ENCODE assay signal across 8 mouse cellular contexts in the genomic region with DNA sequence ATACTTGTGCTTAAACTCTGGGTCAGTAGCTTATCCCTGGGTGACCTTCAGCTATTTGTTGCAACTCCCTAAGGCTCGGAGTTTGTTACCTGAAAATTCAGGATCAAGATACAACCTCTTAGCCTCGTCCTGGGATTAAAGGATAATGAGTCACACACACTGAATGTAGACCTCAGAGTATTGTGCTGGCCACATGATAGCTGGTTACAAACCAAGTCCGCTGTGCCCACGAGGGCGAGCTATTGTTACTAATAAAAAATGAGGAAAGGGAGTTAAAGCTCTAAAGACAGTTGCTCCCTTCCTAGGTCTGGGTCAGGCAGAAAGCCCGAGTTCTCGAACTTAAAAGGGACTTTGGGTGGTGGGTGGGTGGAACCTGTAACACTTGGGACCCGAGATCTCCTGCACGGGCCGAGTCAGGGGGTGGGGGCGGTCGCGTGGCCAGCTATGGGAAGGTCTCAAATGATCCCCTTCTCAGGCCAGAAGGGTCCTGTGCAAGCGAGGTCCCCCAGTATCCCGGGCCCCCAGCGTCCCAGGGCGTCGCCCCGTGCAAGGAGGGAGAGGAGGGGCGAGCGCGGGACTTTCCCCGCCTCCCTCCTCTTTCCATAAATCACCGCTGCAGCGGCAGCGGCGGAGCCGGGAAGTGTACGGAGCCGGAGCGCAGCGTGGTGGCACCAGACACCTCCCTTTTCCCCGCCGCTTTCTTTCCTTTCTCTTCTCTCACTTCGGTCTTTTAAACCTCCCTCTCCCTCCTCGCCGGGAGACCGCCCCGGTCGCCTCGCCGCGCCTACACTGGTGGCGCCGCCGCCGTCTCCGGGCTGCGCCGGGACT. TPM values are rescaled to one million over a fixed set of nuclear protein-coding genes. Genes with fewer than 3 reads are reported as not detected.
DNase-seq lines count a peak whose midpoint lies in the region; TF ChIP-seq lines count a peak whose summit lies in the region.

A gene (plus strand): TSS at position 633 of the 828 bp plus-strand sequence.

- peaks cover 3% of the 10 kb centered on the region for H3K4me1 ChIP-seq in embryonic fibroblast, embryonic 13.5 days (ENCODE audit: control insufficient read depth, insufficient read depth, low read length)

- DNase-seq in right cerebral cortex, adult 18-20 months: peak; percentile 56
- no peak for DNase-seq in right cerebral cortex, postnatal 25 days
- peak; percentile 60 for DNase-seq in heart, adult 8-10 months (ENCODE audit: low spot score)
- peak; percentile 81 to 85 for DNase-seq in kidney, adult 8-10 months
- peak; percentile 49 for DNase-seq in liver
- no peak for DNase-seq in B cell, adult 2 months

- H3K36me3 ChIP-seq in myocyte (ENCODE audit: control insufficient read depth, insufficient read depth): no peaks in the 10 kb centered on the region

- peak within 1 kb of the TSS; percentile 85 for H3K4me2 ChIP-seq in myocyte (ENCODE audit: low read depth)

- no peak for TF ChIP-seq CTCF in embryonic fibroblast, embryonic 13.5 days (IDR thresholded peaks at IDR 0.05; ENCODE audit: borderline replicate concordance, insufficient read depth, low read length)

- H3K79me2 ChIP-seq in myocyte (ENCODE audit: control insufficient read depth, insufficient read depth): no peaks in the 10 kb centered on the region

- H3K27me3 ChIP-seq in myocyte (ENCODE audit: control insufficient read depth, insufficient read depth, insufficient read length): no peaks in the 10 kb centered on the region

- H3ac ChIP-seq in myocyte (ENCODE audit: control insufficient read depth, insufficient read length): peak within 1 kb of the TSS; percentile 63

- peak within 1 kb of the TSS; percentile 97 for H3K4me3 ChIP-seq in embryonic fibroblast, embryonic 13.5 days (ENCODE audit: insufficient read depth, low read length)
- peak within 1 kb of the TSS; percentile 37 for H3K4me3 ChIP-seq in myocyte

- H3K27ac ChIP-seq in embryonic fibroblast, embryonic 13.5 days (ENCODE audit: insufficient read depth, low read length): peak within 1 kb of the TSS; percentile 80

- TF ChIP-seq POLR2A in embryonic fibroblast, embryonic 13.5 days (IDR thresholded peaks at IDR 0.05; ENCODE audit: low read depth, low read length): peak; percentile 94
- peak; percentile 74 for TF ChIP-seq POLR2A in myocyte (IDR thresholded peaks at IDR 0.05; ENCODE audit: insufficient read length, low read depth)

TF ChIP-seq in myocyte, 11 proteins besides CTCF, POLR2A, EP300 and RAD21:
- no peak for TF ChIP-seq CEBPB (IDR thresholded peaks at IDR 0.05; ENCODE audit: insufficient read depth, poor library complexity, severe bottlenecking)
- peak; percentile 51 for TF ChIP-seq POLR2AphosphoS2 (IDR thresholded peaks at IDR 0.05; ENCODE audit: insufficient read length, low read depth)

RNA-seq across cellular contexts. Expression of the gene that starts here (rescaled TPM):
- polyA plus RNA-seq in embryonic fibroblast, embryonic 13.5 days (2011; ENCODE audit: insufficient read length, low read depth, missing spikeins): 27.6 and 37.6 TPM in 2 replicates
- 1 to 10 TPM; 2.6 to 3.6 (median 2.9) TPM for total RNA-seq in heart, adult 8-10 months (2022)
- polyA plus RNA-seq in myocyte (2012; fragmentation: generic; extraction: Trizol): 3.9 TPM

Comparison
In these comparisons a context has a peak if more than half of its experiments do, and no peak if none do; other contexts are left out.
1. DNase-seq: peak in right cerebral cortex, adult 18-20 months (single experiment), heart, adult 8-10 months (single experiment), kidney, adult 8-10 months (2 of 2) and liver (single experiment); none in right cerebral cortex, postnatal 25 days (single experiment) and B cell, adult 2 months (0 of 2).